8 mouse cellular contexts compared by ENCODE assay signal in the genomic region with DNA sequence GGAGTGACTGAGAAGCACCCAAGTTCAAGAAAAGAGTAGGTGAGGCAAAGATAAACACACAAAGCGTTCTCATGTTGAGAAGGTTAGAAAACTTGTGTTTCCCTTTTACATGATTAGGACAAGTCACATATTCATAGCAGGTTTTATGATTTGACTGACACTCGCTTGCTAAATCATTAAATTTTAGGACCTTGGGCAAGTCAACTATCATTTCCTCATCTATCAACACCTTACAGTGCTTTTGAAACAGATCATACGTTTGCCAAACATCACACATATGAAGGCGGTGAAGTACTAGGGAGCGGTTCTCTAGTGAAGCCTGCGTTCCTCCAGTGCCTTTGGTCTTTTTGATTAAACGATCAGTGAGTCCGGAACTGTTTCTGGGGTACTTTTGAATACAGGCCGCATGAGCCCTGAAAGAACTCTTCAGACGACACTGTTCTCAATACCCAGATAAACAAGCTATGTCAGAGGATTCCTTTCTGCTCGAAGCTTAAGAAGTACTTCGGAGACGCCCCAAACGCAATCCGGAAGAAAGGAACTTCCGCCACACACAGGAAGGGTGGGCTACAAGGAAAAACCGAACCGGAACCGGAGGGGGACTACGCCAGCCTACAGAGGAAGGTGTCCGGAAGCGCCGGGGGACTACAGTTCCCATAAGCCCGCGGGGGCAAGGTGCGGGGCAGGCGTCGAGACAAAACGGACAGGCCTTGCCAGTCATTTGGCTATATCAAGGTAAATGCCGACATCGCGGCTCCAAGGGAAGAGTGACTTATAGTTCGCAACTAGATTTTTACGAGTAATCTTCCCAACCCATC. TPM values are rescaled to one million over a fixed set of nuclear protein-coding genes. Genes with fewer than 3 reads are reported as not detected.
DNase-seq lines count a peak whose midpoint lies in the region; ATAC-seq lines count a peak whose summit lies in the region.

A gene (plus strand): TSS at position 616 of the 818 bp plus-strand sequence.

- DNase-seq in NIH3T3 (ENCODE audit: low read depth), result peak; percentile 97
- DNase-seq in cerebellum, postnatal 10 days, result peak; percentile 96 to 98
- DNase-seq in frontal cortex, postnatal 10 days (ENCODE audit: low spot score in 2 of 2), result peak; percentile 91
- DNase-seq in layer of hippocampus, postnatal 14 days (ENCODE audit: low spot score in 2 of 2), result peak; percentile 93 to 97
- DNase-seq in lung, postnatal 14 days, result peak; percentile 95
- peak; percentile 87 for DNase-seq in retina, adult 2 months (ENCODE audit: low read depth, low spot score)
- DNase-seq in thymus, postnatal 36 days, result peak; percentile 93 to 96

- H3K4me2 ChIP-seq in hindbrain, embryonic 12.5 days (replicated peaks), result peak within 1 kb of the TSS; percentile 93

- H3K4me3 ChIP-seq in hindbrain, embryonic 12.5 days, result peak within 1 kb of the TSS; percentile 66

- 4% methylated on average over 34 of the region's 34 CpGs for WGBS in hindbrain, embryonic 12.5 days

- no peaks in the 10 kb centered on the region for H3K27me3 ChIP-seq in hindbrain, embryonic 12.5 days

- peak within 1 kb of the TSS; percentile 93 for H3K27ac ChIP-seq in hindbrain, embryonic 12.5 days

- peak; percentile 96 for ATAC-seq in hindbrain, embryonic 12.5 days (ENCODE audit: low FRiP score)

- H3K36me3 ChIP-seq in hindbrain, embryonic 12.5 days, result no peaks in the 10 kb centered on the region

- peak within 1 kb of the TSS; percentile 86 for H3K9ac ChIP-seq in hindbrain, embryonic 12.5 days

- H3K4me1 ChIP-seq in hindbrain, embryonic 12.5 days, result 0 out of 2 replicates have a peak, but pooled peaks cover 3% of the 10 kb centered on the region

- H3K9me3 ChIP-seq in hindbrain, embryonic 12.5 days (replicated peaks), result no peaks in the 10 kb centered on the region

RNA-seq across cellular contexts. Expression of the gene that starts here (rescaled TPM):
- polyA plus RNA-seq in hindbrain, embryonic 12.5 days (2016; fragmentation: Nextera tagmentation; extraction: Ambion mirVana), result 67.9 and 73.0 TPM in 2 replicates
- 10 to 100 TPM; 74.3 to 81.1 TPM for total RNA-seq in layer of hippocampus, postnatal 14 days (2021)

Comparison
In these comparisons a context has a peak if more than half of its experiments do, and no peak if none do; other contexts are left out.
1. Peak in every context shown above with its lines: DNase-seq, ATAC-seq, H3K4me3 ChIP-seq and H3K27ac ChIP-seq.